Mouse (Mus musculus): ENCODE measurements around the gene Rrnad1. TPM values are rescaled to one million over a fixed set of nuclear protein-coding genes. Genes with fewer than 3 reads are reported as not detected.

Rrnad1 gene
- polyA plus RNA-seq, 1 experiment = 19.3 TPM

DNA sequence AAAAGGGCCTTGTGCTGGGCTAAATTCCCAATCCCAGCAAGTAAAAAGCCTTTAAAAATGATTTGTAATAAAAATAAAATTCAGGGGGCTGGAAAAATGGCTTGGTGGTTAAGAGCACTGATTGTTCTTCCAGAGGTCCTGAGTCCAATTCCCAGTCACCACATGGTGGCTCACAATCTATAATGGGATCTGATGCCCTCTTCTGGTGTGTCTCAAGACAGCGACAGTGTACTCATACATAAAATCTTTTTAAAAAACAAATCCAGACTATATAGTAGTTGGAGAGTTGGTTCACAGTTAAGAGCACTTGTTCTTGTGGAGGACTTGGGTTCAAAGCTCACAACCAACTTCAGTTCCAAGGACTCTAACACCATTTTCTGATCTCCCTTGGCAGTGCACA lies 13.5 kb downstream of the Rrnad1 start:
- Histone ChIP-seq H3K36me3 (ENCODE audit: control insufficient read depth, insufficient read depth, low read length) (peaks cover 3% of the 10 kb centered on the region; the same call in 1 of the 2 replicates), H3K27ac (ENCODE audit: insufficient read depth, low read depth, low read length) (no peak overlapping the region)

GRCm38 (mm10) chr3:87913891-87914290 lies 16.6 kb downstream of the Rrnad1 start:
- WGBS = 91% methylated on average over 10 of the region's 10 CpGs

More for the DNA sequence above, 13.5 kb downstream of the Rrnad1 start:
- H3K4me1 ChIP-seq (ENCODE audit: control insufficient read depth, insufficient read depth, low read length) = no peaks in the 10 kb centered on the region
- 0 out of 2 replicates have a peak, but pooled peaks have one; percentile 2 for TF ChIP-seq CTCF (conservative IDR thresholded peaks at IDR 0.05; ENCODE audit: insufficient read depth, insufficient read length, low read depth, low read length)
- no peak for TF ChIP-seq POLR2A (IDR thresholded peaks at IDR 0.05; ENCODE audit: low read depth, low read length)
- H3K27me3 ChIP-seq (replicated peaks; ENCODE audit: control insufficient read depth, insufficient read depth, low read length) = no peaks in the 10 kb centered on the region
- WGBS = 92% methylated on average over 1 of the region's 1 CpGs
- H3K4me3 ChIP-seq (ENCODE audit: insufficient read depth, low read depth, low read length) = no peak overlapping the region
- DNase-seq = no peak

GRCm38 (mm10) chr3:87913491-87913890 lies 17.0 kb downstream of the Rrnad1 start:
- WGBS = 81% methylated on average over 7 of the region's 7 CpGs
- no peak overlapping the region for H3K4me3 ChIP-seq (ENCODE audit: insufficient read depth, low read depth, low read length)
- H3K27ac ChIP-seq (ENCODE audit: insufficient read depth, low read depth, low read length) = no peak overlapping the region
- no peaks in the 10 kb centered on the region for H3K27me3 ChIP-seq (replicated peaks; ENCODE audit: control insufficient read depth, insufficient read depth, low read length)
- DNase-seq = no peak
- H3K4me1 ChIP-seq (ENCODE audit: control insufficient read depth, insufficient read depth, low read length) = peaks cover 21% of the 10 kb centered on the region
- TF ChIP-seq CTCF (conservative IDR thresholded peaks at IDR 0.05; ENCODE audit: insufficient read depth, insufficient read length, low read depth, low read length) = no peak
- no peak for TF ChIP-seq POLR2A (IDR thresholded peaks at IDR 0.05; ENCODE audit: low read depth, low read length)
- peaks cover 3% of the 10 kb centered on the region; the same call in 1 of the 2 replicates for H3K36me3 ChIP-seq (ENCODE audit: control insufficient read depth, insufficient read depth, low read length)

More at GRCm38 (mm10) chr3:87913891-87914290, 16.6 kb downstream of the Rrnad1 start:
- TF ChIP-seq CTCF (conservative IDR thresholded peaks at IDR 0.05; ENCODE audit: insufficient read depth, insufficient read length, low read depth, low read length) = no peak
- no peak for TF ChIP-seq POLR2A (IDR thresholded peaks at IDR 0.05; ENCODE audit: low read depth, low read length)
- H3K36me3 ChIP-seq (ENCODE audit: control insufficient read depth, insufficient read depth, low read length) = peaks cover 3% of the 10 kb centered on the region; the same call in 1 of the 2 replicates
- H3K4me3 ChIP-seq (ENCODE audit: insufficient read depth, low read depth, low read length) = no peak overlapping the region
- H3K27me3 ChIP-seq (replicated peaks; ENCODE audit: control insufficient read depth, insufficient read depth, low read length) = no peaks in the 10 kb centered on the region
- DNase-seq = no peak
- peaks cover 17% of the 10 kb centered on the region for H3K4me1 ChIP-seq (ENCODE audit: control insufficient read depth, insufficient read depth, low read length)
- H3K27ac ChIP-seq (ENCODE audit: insufficient read depth, low read depth, low read length) = no peak overlapping the region

- H3K27ac ChIP-seq (ENCODE audit: insufficient read depth, low read depth, low read length) = peak overlapping the region; percentile 99
- WGBS = 3% methylated on average over 12 of the region's 12 CpGs
- H3K36me3 ChIP-seq (ENCODE audit: control insufficient read depth, insufficient read depth, low read length) = peaks cover 3% of the 10 kb centered on the region; the same call in 1 of the 2 replicates
- no peaks in the 10 kb centered on the region for H3K27me3 ChIP-seq (replicated peaks; ENCODE audit: control insufficient read depth, insufficient read depth, low read length)
- TF ChIP-seq POLR2A (IDR thresholded peaks at IDR 0.05; ENCODE audit: low read depth, low read length) = no peak
- TF ChIP-seq CTCF (conservative IDR thresholded peaks at IDR 0.05; ENCODE audit: insufficient read depth, insufficient read length, low read depth, low read length) = no peak
- peak; percentile 94 for DNase-seq
- peak overlapping the region; percentile 76 for H3K4me3 ChIP-seq (ENCODE audit: insufficient read depth, low read depth, low read length)
- H3K4me1 ChIP-seq (ENCODE audit: control insufficient read depth, insufficient read depth, low read length) = peaks cover 28% of the 10 kb centered on the region
Measured at GRCm38 (mm10) chr3:87910573-87911141, 19.9 kb downstream of the Rrnad1 start.

DNA sequence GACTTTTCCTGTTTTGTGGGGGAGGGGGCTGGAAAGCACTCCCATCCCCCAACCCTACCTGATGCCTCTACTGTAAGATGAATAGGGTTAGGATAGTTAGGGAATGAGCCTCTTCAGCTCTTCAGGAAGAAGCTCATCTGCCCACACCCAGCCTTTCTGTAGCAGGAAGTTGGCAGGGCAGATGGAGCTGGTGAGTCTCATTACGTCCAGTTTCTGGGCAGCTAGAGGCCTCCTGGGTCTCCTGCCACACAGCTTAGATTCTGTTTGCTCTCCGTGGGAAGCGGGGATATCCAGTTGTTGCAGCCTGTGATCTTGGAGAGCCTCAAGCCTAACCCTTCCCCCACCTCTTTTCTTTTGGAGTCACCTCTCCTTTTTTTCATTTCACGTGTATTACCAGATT lies 20.6 kb downstream of the Rrnad1 start:
- peaks cover 28% of the 10 kb centered on the region for H3K4me1 ChIP-seq (ENCODE audit: control insufficient read depth, insufficient read depth, low read length)
- H3K27me3 ChIP-seq (replicated peaks; ENCODE audit: control insufficient read depth, insufficient read depth, low read length) = no peaks in the 10 kb centered on the region
- no peak for TF ChIP-seq POLR2A (IDR thresholded peaks at IDR 0.05; ENCODE audit: low read depth, low read length)
- no peak for DNase-seq
- WGBS = 6% methylated on average over 4 of the region's 4 CpGs
- peaks cover 3% of the 10 kb centered on the region; the same call in 1 of the 2 replicates for H3K36me3 ChIP-seq (ENCODE audit: control insufficient read depth, insufficient read depth, low read length)
- peak overlapping the region; percentile 71 for H3K27ac ChIP-seq (ENCODE audit: insufficient read depth, low read depth, low read length)
- H3K4me3 ChIP-seq (ENCODE audit: insufficient read depth, low read depth, low read length) = peak overlapping the region; percentile 76

- Histone ChIP-seq H3K27ac (ENCODE audit: insufficient read depth, low read depth, low read length) (peak overlapping the region; percentile 71), H3K27me3 (replicated peaks; ENCODE audit: control insufficient read depth, insufficient read depth, low read length) (no peaks in the 10 kb centered on the region), H3K4me1 (ENCODE audit: control insufficient read depth, insufficient read depth, low read length) (peaks cover 28% of the 10 kb centered on the region), H3K36me3 (ENCODE audit: control insufficient read depth, insufficient read depth, low read length) (peaks cover 3% of the 10 kb centered on the region; the same call in 1 of the 2 replicates), H3K4me3 (ENCODE audit: insufficient read depth, low read depth, low read length) (no peak overlapping the region)
- no peak for TF ChIP-seq POLR2A (IDR thresholded peaks at IDR 0.05; ENCODE audit: low read depth, low read length)
- TF ChIP-seq CTCF (conservative IDR thresholded peaks at IDR 0.05; ENCODE audit: insufficient read depth, insufficient read length, low read depth, low read length) = no peak
- DNase-seq = no peak
- WGBS = 89% methylated on average over 2 of the region's 2 CpGs
Measured at GRCm38 (mm10) chr3:87909381-87909780, 21.1 kb downstream of the Rrnad1 start.

DNA sequence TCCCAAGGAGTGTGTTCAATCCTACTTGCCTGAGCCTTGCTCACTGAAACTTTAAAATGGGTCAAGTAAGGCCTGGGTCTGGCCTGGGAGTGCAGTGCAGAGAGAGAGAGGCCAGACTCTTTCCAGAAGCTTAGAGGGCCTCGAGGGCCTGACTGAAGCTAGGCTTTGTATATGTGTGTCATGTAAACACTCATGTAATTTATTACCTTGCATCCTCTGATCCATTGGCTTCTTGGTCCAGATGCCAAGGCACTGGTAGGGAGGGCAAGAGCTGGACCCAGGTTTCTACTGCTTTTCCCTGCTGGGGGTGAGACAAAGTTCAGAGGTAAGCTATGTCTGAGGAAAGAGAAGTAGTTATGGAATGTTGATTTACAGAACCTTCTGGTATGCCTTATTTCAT lies 22.6 kb downstream of the Rrnad1 start:
- TF ChIP-seq CTCF (conservative IDR thresholded peaks at IDR 0.05; ENCODE audit: insufficient read depth, insufficient read length, low read depth, low read length) = no peak
- TF ChIP-seq POLR2A (IDR thresholded peaks at IDR 0.05; ENCODE audit: low read depth, low read length) = no peak
- H3K27me3 ChIP-seq (replicated peaks; ENCODE audit: control insufficient read depth, insufficient read depth, low read length) = no peaks in the 10 kb centered on the region
- peak overlapping the region; percentile 94 for H3K27ac ChIP-seq (ENCODE audit: insufficient read depth, low read depth, low read length)
- H3K4me1 ChIP-seq (ENCODE audit: control insufficient read depth, insufficient read depth, low read length) = peaks cover 28% of the 10 kb centered on the region
- DNase-seq = peak; percentile 70
- no peaks in the 10 kb centered on the region for H3K36me3 ChIP-seq (ENCODE audit: control insufficient read depth, insufficient read depth, low read length)
- WGBS = 0% methylated on average over 1 of the region's 1 CpGs
- peak overlapping the region; percentile 67 for H3K4me3 ChIP-seq (ENCODE audit: insufficient read depth, low read depth, low read length)
